Mouse (Mus musculus) myocyte (in vitro differentiated cells): Measurements from ENCODE around the gene Map4. TPM values are rescaled to one million over a fixed set of nuclear protein-coding genes. Genes with fewer than 3 reads are reported as not detected.

Experiments
- H3K27me3 ChIP-seq: one replicate; pipeline ENCODE4 v1.6.1; 2011; ENCODE audit not compliant: control insufficient read depth, insufficient read depth, insufficient read length
- H3K36me3 ChIP-seq: one replicate; pipeline ENCODE4 v1.6.1; 2011; ENCODE audit not compliant: control insufficient read depth, insufficient read depth
- H3K4me2 ChIP-seq: one replicate; pipeline ENCODE4 v1.6.1; 2011; ENCODE audit warnings: low read depth, control low read depth
- H3K4me3 ChIP-seq: one replicate; pipeline ENCODE4 v1.5.1; 2011; ENCODE audit warnings: mild to moderate bottlenecking, control low read depth, moderate library complexity
- H3K79me2 ChIP-seq: one replicate; pipeline ENCODE4 v1.6.1; 2011; ENCODE audit not compliant: control insufficient read depth, insufficient read depth
- H3ac ChIP-seq: one replicate; pipeline ENCODE4 v1.6.1; 2011; ENCODE audit not compliant: control insufficient read depth, insufficient read length
- CEBPB ChIP-seq: IDR thresholded peaks from 2 replicates; pipeline ENCODE4 v1.6.1; 2011; ENCODE audit warnings: mild to moderate bottlenecking, moderate library complexity; ENCODE audit not compliant: poor library complexity, insufficient read depth, severe bottlenecking
- E2F4 ChIP-seq: IDR thresholded peaks from one replicate; pipeline ENCODE4 v1.6.1; 2011; ENCODE audit warnings: mild to moderate bottlenecking, control low read depth, moderate library complexity; ENCODE audit not compliant: insufficient read depth
- MAX ChIP-seq: IDR thresholded peaks from one replicate; pipeline ENCODE4 v1.6.1; 2011; ENCODE audit warnings: low read depth, mild to moderate bottlenecking, control low read depth
- MYOD1 ChIP-seq, 3 experiments: IDR thresholded peaks; one replicate each; pipeline ENCODE4 v1.6.1; 2011; ENCODE audit warnings: control low read depth in 2 of 3, low read depth in 2 of 3, mild to moderate bottlenecking in 2 of 3, moderate library complexity in 1 of 3; ENCODE audit not compliant: insufficient read length in 2 of 3, control insufficient read depth in 1 of 3
- MYOG ChIP-seq, 3 experiments: IDR thresholded peaks; one replicate each; pipeline ENCODE4 v1.6.1; 2011; ENCODE audit warnings: control low read depth in 2 of 3, low read depth in 2 of 3, mild to moderate bottlenecking in 2 of 3; ENCODE audit not compliant: insufficient read length in 2 of 3, control insufficient read depth in 1 of 3, insufficient read depth in 1 of 3
- POLR2A ChIP-seq: IDR thresholded peaks from one replicate; pipeline ENCODE4 v1.6.1; 2011; ENCODE audit warnings: low read depth, mild to moderate bottlenecking, control low read depth, moderate library complexity; ENCODE audit not compliant: insufficient read length
- POLR2AphosphoS2 ChIP-seq: IDR thresholded peaks from one replicate; pipeline ENCODE4 v1.6.1; 2011; ENCODE audit warnings: low read depth, control low read depth; ENCODE audit not compliant: insufficient read length
- REST ChIP-seq: IDR thresholded peaks from one replicate; pipeline ENCODE4 v1.6.1; 2011; ENCODE audit warnings: mild to moderate bottlenecking, control low read depth, moderate library complexity; ENCODE audit not compliant: insufficient read depth, insufficient read length
- SRF ChIP-seq: IDR thresholded peaks from one replicate; pipeline ENCODE4 v1.6.1; 2011; ENCODE audit warnings: low read depth; ENCODE audit not compliant: control insufficient read depth, insufficient read length
- TCF12 ChIP-seq: IDR thresholded peaks from one replicate; pipeline ENCODE4 v1.6.1; 2011; ENCODE audit warnings: mild to moderate bottlenecking, control low read depth; ENCODE audit not compliant: poor library complexity, insufficient read depth, severe bottlenecking
- TCF3 ChIP-seq: IDR thresholded peaks from one replicate; pipeline ENCODE4 v1.6.1; 2011; ENCODE audit warnings: low read depth, control low read depth; ENCODE audit not compliant: insufficient read length
- USF1 ChIP-seq: IDR thresholded peaks from one replicate; pipeline ENCODE4 v1.6.1; 2011; ENCODE audit warnings: low read depth, mild to moderate bottlenecking, control low read depth, moderate library complexity
- polyA plus RNA-seq: library from polyadenylated mRNA; unstranded; fragments of >200 nt; fragmentation: generic; extraction: Trizol; gene quantifications from one replicate; pipeline ENCODE4 v1.2.1, GENCODE M21; 2012; ENCODE audit warnings: missing spikeins

Map4 gene
- polyA plus RNA-seq, result 246 TPM

DNA sequence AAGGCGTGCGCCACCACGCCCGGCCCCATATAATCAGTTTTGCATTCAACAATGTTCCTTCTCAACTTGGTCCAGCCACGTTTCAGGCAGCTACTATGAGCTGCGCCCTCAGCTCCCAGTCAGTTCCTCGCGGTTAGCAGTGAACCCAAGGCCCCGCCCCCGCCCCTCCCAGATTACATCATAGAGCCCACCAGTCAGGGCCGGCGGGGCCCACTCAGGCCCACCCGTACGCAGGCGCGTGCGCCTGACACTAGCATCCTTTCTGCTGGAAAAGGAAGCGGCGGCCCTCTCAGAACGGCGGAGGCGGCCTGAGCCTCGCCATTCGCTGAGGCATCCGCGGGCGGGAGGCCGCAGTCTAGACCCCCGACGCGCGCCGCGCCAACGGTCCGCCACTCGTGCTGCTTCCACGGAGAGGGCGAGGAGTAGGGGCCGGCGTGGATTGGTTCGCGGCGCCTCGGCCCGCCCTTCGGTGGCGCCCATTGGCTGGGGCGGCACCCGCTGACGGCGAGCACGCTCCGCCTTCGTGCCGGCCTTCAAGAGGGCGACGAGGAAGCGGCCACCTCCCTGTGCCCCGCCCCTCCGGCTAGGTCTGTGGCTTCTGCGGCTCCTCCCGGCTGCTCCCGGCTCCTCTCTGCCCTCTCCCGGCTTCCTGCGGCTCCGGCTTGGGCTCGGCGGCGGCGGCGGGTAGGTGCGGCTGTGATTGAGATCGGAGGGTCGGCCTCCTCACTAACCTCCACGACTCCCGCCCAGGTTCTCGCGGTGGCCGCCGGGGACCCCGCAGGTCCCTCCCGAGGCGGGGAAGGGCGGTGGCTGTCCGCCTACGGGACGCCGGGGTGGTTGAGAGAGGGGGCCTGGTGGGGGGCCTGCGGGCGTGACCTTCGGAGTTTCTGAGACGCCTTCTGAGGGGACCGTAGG lies at the start of gene Map4:
TSS of gene Map4 (plus strand) at position 204 of the 915 bp plus-strand sequence.
- Histone ChIP-seq H3K4me3 (peak within 1 kb of the TSS; percentile 97), H3K4me2 (peak within 1 kb of the TSS; percentile 64), H3ac (peak within 1 kb of the TSS; percentile 99), H3K79me2 (peaks cover 43% of the 10 kb centered on the region), H3K36me3 (no peaks in the 10 kb centered on the region), H3K27me3 (no peaks in the 10 kb centered on the region)
- TF ChIP-seq MAX (no peak), REST (no peak), TCF3 (no peak), POLR2AphosphoS2 (peak; percentile 83), E2F4 (peak; percentile 41), TCF12 (no peak), USF1 (no peak), MYOG (IDR thresholded peaks at IDR 0.05; ENCODE audit: control insufficient read depth in 1 of 3, insufficient read depth in 1 of 3, insufficient read length in 2 of 3, low read depth in 2 of 3) (peak in 1 of 3 experiments; percentile 42), SRF (no peak), MYOD1 (IDR thresholded peaks at IDR 0.05; ENCODE audit: control insufficient read depth in 1 of 3, insufficient read length in 2 of 3, low read depth in 2 of 3) (no peak), POLR2A (peak; percentile 89), CEBPB (no peak)

DNA sequence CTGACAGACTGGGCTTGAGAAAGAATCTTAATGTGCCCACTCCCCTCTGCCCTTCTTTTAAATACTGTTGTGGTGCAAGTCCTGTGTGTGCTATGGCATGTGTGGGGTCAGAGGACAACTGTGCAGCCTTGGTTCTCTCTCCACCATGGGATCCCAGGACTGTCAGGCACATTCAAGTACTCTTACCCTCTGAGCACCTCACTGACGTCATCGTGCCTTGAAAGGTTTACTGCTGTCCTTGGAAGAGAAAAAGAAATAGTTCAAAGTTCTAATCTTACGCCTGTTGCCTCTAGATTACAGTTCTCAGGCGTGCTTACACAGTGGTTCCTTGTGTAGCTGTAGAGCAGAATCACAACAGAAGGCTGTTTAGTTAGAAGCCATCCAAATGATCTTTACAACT lies 45.0 kb upstream of the Map4 start:
- no peak for TF ChIP-seq TCF3
- no peak for TF ChIP-seq USF1
- TF ChIP-seq E2F4, result no peak
- TF ChIP-seq TCF12, result no peak
- no peak for TF ChIP-seq MYOD1 (IDR thresholded peaks at IDR 0.05; ENCODE audit: control insufficient read depth in 1 of 3, insufficient read length in 2 of 3, low read depth in 2 of 3)
- TF ChIP-seq POLR2AphosphoS2, result no peak
- no peak for TF ChIP-seq CEBPB
- no peak for TF ChIP-seq SRF
- TF ChIP-seq MAX, result no peak
- no peak for TF ChIP-seq REST
- no peak for TF ChIP-seq MYOG (IDR thresholded peaks at IDR 0.05; ENCODE audit: control insufficient read depth in 1 of 3, insufficient read depth in 1 of 3, insufficient read length in 2 of 3, low read depth in 2 of 3)
- TF ChIP-seq POLR2A, result no peak
- Histone ChIP-seq H3K4me2 (no peak overlapping the region), H3K36me3 (peaks cover 54% of the 10 kb centered on the region), H3K4me3 (no peak overlapping the region), H3K27me3 (no peaks in the 10 kb centered on the region), H3ac (no peak overlapping the region), H3K79me2 (no peaks in the 10 kb centered on the region)

DNA sequence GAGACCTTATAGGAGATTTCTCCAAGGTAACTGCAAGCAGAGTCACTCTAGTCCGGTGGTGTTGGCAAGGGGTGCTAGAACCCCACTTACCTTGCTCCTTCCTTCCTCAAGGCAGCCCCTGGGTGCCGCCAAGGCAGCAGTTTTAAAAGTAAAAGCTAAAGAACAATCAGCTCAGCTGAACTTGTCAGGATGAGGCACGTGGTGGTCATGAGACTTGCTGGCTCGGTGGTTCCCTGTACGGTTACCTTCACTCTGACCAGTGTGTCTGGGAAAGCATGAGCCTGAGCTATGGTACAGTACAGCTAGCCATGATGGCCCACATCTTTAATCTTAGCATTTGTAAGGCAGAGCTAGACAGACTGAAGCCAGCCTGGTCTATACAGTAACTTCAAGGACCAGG lies 43.9 kb upstream of the Map4 start:
- TF ChIP-seq MYOG (IDR thresholded peaks at IDR 0.05; ENCODE audit: control insufficient read depth in 1 of 3, insufficient read depth in 1 of 3, insufficient read length in 2 of 3, low read depth in 2 of 3), result no peak
- TF ChIP-seq POLR2A, result no peak
- no peak for TF ChIP-seq TCF3
- no peak for TF ChIP-seq REST
- no peak for TF ChIP-seq USF1
- TF ChIP-seq CEBPB, result no peak
- TF ChIP-seq MAX, result no peak
- TF ChIP-seq POLR2AphosphoS2, result no peak
- no peak for TF ChIP-seq SRF
- TF ChIP-seq MYOD1 (IDR thresholded peaks at IDR 0.05; ENCODE audit: control insufficient read depth in 1 of 3, insufficient read length in 2 of 3, low read depth in 2 of 3), result no peak
- TF ChIP-seq E2F4, result no peak
- TF ChIP-seq TCF12, result no peak
- H3K4me3 ChIP-seq, result no peak overlapping the region
- H3ac ChIP-seq, result no peak overlapping the region
- no peak overlapping the region for H3K4me2 ChIP-seq
- H3K79me2 ChIP-seq, result no peaks in the 10 kb centered on the region
- no peaks in the 10 kb centered on the region for H3K27me3 ChIP-seq
- peaks cover 52% of the 10 kb centered on the region for H3K36me3 ChIP-seq

DNA sequence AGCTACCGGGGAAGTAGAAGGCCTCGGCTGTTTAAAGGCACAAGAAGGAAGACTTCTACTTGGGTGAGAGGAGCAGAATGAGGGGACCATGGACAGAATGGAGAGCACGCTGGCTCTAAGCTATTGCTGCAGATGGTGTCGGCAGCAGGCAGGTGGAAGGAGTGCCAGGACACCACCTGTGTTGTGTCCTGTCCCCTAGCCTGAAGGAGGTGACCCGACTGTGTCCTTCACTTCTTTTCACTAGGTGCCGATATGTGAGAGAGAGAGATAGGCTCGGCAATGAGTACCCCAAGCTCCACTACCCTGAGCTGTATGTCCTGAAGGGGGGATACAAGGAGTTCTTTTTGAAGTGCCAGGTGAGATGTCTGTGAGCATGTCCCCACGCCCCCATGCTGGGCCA lies 39.8 kb upstream of the Map4 start:
- Histone ChIP-seq H3K27me3 (no peaks in the 10 kb centered on the region), H3K4me2 (no peak overlapping the region), H3K36me3 (peaks cover 53% of the 10 kb centered on the region), H3ac (no peak overlapping the region), H3K79me2 (no peaks in the 10 kb centered on the region), H3K4me3 (no peak overlapping the region)
- TF ChIP-seq REST (no peak), E2F4 (no peak), POLR2AphosphoS2 (no peak), POLR2A (no peak), TCF12 (no peak)
